Mouse (Mus musculus) monocyte, adult 2 months (primary cell): Measurements from ENCODE around the gene Eng.

ENCODE experiments used
- DNase-seq, 2 experiments: peaks; one replicate each; pipeline ENCODE4 v3.0.0; 2022; ENCODE audit warnings: low spot score in 2 of 2, low read depth in 1 of 2

Eng gene

GRCm38 (mm10) chr2:32705018-32705417 lies 58.6 kb downstream of the Eng start:
- no peak for DNase-seq

- no peak for DNase-seq
Observed at GRCm38 (mm10) chr2:32706971-32707370, 60.6 kb downstream of the Eng start.

DNA sequence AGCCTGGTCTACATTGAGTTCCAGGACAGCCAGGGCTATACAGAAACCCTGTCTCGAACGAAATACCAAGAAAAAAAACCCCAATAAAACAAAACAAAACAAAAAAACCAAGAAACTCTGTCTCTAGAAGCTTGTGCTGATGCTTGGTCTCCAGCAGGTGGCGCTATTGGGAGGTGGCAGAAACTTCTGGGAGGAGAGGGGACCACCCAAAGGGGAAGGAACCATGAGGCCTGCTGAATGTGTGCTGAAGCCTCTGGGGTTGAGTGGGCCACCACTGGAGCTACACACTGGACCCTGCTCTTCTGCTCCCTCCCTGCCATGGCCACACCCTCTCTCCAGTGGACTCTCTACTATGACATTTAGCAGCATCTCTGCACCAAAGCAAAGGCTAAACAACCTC lies 62.2 kb downstream of the Eng start:
- peak in 1 of 2 experiments; percentile 42 for DNase-seq

- no peak for DNase-seq
Observed at GRCm38 (mm10) chr2:32709521-32710137, 63.2 kb downstream of the Eng start.

DNA sequence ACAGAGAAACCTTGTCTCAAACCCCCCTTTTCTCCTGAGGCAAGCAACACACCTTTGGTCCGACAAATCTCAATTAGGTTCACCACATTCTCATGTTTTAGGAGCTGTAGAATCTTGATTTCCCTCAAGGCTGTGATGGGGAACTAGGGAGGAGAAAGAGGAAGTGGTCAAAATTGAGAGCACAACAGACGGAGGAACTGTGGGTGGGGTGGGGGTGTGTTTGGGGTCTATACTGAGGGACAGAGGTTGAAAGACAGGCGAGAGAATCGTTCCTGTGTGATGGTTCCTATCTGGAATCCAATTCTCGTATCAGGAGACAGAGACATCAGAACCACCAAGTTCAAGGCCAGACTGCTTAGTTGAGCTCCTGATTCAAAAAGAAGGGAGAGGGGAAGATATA lies 64.0 kb downstream of the Eng start:
- peak in 1 of 2 experiments; percentile 44 for DNase-seq

DNA sequence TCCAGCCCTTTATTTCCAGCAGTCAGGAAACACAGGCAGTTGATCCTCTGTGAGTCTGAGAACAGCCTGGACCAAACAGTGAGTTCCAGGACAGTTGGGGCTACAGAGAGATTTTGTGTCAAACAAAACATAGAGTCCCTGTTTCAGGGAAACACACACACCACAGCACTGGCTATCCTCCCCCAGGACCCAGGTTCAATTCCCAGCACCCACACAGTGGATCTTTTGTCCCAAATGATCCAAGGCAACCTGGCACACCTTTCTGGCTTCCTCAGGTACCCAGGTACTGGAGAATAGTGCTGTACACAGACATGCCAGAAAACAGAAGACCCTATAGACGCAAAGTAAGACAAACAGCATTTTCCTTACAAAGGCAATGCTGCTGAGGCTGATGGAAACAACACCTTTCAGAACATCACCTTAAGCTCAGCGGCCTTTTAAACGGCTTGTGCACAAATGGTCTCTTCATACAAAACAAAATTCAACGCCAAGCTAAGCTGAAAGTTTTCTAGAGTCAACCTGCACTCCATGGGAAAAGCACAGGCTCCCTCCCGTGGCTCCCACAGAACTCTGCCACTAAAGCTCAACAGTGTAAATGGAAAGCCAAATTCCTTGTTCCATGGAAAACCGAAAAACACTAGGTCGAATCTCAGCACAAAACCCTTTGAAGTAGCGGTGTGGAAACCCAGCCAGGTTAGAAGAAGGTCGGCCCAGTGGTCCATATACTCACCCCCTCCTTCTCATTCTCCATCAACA lies 65.1 kb downstream of the Eng start:
- DNase-seq = no peak

DNA sequence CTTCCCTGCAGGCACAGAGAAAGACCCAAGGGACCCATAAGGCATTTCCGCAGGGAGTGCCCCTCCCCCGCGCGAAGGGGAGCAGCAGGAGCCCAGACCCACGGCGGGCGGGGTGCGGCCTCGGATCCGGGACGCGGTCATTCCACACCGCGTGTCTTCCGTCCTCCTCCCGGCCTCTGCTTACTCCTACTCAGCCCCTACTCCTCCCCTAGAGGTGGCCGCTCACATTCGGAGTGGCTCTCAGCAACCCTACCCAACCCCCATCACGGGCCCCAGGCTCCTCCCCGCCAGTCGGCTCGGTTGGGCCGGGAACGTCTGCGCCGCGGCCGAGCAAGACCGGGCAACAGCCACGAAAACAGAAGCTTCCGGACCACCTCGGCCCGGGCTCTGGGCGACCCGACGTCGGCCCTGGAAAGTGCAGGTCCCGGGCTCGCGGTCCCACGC lies 65.7 kb downstream of the Eng start:
- peak in 1 of 2 experiments; percentile 54 for DNase-seq

GRCm38 (mm10) chr2:32712586-32712933 lies 66.2 kb downstream of the Eng start:
- DNase-seq = peak; percentile 83 to 93

DNA sequence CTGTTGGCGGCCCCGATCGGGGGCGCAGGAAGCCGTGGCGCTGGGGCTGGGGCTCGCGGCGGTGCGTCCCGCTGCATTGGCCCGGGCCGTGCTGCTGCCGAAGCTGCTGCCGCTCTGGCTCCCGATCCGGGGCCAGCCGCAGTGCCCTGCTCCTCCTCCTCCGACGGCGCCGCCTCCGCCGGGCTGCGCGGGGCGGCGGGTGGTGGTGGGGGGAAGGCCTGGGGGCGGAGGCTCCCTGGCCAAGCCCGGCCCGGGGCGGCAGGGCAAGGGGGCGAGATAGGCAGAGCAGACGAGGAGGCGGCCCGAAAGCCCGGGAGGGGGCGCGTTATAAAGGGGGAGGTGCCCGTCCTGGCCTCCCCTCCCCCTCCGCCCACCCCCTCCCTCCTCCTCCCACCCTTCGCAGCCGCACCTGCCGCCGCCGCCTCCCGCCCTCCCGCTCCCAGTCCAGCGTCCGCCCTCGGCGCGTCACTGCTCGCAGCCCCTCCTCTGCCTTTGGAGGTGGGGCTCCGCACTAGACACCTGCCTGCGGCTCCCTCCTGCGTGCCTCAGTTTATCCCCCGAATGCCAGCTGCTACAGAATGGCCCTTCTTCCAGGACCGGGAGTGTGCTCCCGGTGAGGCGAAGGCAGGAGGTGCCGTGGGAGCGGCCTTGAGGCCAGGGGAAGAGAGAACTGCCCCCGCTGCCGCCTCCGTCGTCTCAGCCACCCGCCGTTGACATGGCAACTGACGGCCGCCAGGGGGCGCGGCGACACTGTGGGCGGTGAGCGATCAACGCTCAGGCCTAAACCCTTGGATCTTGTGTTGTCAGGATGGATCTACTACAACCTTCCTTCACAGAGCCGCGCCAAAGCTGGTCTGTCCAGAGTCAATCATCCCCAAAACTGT lies 66.8 kb downstream of the Eng start, which contains the start of gene Cdk9:
Gene Cdk9, minus strand, starts transcription at position 143 of the 884 bp plus-strand sequence.
- DNase-seq = peak; percentile 91 to 96

DNA sequence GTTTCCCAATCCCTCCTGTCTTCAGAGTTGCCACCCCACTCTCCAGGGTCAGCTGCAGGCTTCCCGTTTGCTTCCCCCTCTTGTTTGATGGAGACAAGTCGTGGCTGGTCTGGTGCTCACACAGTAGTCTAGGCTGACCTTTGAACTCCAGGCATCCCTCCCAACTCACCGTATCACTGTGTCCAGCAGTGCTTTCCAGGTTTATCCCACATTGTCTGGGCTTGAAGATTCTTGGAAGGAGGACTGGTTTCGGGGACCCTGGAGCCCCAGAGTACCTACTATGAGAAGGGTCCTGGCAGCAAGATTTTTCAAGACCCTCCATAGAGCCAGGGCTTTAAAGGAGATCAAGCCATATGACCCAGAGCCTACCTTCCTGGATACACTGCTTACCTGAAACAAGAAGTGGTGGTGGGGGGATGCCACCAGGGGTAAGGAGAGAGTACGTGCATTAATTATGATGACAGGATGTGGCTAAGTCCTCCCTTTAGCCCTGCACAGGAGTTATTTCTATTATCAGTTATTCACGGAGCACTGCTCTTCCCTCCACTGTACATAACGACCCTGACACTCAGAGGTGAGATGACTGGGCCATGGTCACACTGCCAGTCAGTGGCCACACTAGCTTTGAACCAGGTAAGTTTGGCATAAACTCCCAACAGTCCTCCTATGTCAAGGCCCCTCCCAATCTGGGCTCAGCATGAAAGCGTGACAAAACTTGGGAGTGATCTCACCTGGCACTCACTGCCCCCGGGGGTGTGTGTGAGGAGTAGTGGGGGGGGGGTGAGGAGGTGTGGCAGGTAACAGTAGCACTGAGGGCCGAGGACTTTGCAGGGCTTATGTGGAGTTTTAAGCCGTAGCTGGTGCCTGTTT lies 68.0 kb downstream of the Eng start:
- no peak for DNase-seq

GRCm38 (mm10) chr2:32714987-32715425 lies 68.6 kb downstream of the Eng start:
- peak; percentile 77 for DNase-seq

- no peak for DNase-seq
Observed at GRCm38 (mm10) chr2:32718761-32719160, 72.4 kb downstream of the Eng start.

DNA sequence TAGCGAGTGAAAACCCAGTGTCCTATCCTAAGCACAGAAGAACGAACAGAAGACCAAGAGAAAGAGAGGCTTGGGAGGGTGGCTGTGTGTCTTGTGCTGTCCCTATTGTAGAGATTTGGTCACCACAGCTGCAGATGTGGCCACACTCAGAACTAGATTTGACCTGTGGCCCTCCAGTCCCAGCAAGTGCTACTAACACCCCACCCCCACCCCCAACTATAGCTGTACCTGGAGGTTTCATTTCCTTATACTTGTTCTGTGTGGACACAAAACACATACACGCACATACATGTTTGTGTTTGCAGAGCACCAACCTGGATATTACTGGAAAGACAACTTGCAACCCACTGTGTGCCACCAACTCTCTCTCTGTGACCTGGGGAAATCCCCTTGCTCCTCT lies 73.7 kb downstream of the Eng start:
- DNase-seq = no peak

DNA sequence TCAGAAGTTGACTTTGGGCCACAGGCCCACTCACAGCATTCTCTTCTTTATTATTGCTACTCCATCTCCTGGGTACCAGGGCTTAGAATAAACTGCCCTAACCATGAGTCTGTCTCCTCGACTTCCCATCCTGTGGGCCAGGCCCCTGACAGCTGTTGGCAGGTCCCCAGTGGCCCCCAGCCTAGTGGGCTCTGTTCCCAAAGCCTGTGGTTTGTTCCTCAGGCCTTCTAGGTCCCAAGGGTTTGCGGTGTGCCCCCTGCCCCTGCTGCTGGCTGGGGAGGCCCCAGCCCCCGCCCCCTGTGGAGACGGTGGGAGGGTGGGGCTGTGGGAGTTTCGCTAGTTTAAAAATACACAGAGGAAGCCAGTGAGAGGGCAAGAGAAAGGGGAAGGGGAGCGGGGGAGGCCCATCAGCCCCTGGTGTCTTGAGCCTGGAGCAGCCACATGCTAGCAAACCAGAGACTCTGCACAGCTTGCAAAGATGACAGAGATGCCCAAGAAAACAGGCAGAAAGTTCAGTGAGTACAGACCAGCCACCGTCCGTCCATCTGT lies 74.4 kb downstream of the Eng start, which contains the start of gene Sh2d3c:
Gene Sh2d3c, plus strand, starts transcription at position 375 of the 549 bp plus-strand sequence.
- peak in 1 of 2 experiments; percentile 39 for DNase-seq

DNA sequence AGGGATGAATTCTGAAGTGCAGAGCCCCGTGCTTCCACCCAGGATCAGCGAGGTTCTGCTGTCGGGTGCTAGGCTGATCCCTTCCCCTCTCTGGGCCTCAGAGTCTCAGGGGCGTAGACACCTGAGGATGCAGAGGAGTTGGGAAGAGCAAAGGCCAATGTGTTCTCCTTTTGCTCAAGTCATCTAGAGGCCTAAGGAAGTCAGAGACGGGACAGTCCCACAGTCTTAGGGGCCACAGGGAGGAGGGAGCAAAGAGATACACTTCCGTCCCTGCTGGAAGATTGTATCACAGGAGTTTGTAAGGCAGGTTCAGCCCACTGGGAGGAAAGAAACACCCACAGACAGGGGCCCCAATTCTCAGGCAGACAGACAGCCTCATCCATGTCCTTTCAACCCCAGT lies 75.7 kb downstream of the Eng start:
- peak in 1 of 2 experiments; percentile 33 for DNase-seq

- no peak for DNase-seq
Observed at GRCm38 (mm10) chr2:32722581-32722980, 76.2 kb downstream of the Eng start.

GRCm38 (mm10) chr2:32724149-32724548 lies 77.8 kb downstream of the Eng start:
- DNase-seq = no peak

- DNase-seq = no peak
Observed at GRCm38 (mm10) chr2:32724832-32725790, 78.7 kb downstream of the Eng start.

DNA sequence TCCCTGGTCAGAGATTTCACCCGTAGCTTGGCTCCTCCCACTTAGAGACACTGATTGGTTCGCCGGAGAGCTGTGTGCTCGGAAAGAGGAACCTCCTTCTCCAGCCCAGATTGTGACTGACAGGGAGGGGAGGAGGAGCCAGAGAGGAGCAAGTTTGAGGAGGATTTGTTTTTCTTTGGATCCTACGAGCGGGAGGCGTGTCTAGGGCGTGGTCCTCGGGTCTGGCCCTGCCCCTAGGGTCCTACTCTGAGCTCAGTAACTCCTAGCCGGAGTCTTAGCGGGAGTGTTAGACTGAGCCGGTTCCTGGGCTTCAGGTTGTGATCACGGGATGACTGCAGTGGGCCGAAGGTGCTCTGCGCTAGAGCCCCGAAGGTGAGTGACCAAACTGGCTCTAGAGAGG lies 81.0 kb downstream of the Eng start:
- DNase-seq = peak; percentile 68
